Mouse (Mus musculus): ENCODE results near the gene Pmp22.

- no peak for TF ChIP-seq POLR2A (IDR thresholded peaks at IDR 0.05; ENCODE audit: extremely low read depth, insufficient read depth, low read length)
- no peak for TF ChIP-seq CTCF (IDR thresholded peaks at IDR 0.05; ENCODE audit: extremely low read depth, insufficient read depth, low read length)
These were observed 36.5 kb upstream of the Pmp22 start for GRCm38 (mm10) chr11:63092271-63092670.

Measured in cortical plate, adult 2 months (tissue).